Mouse (Mus musculus): ENCODE measurements around the gene Ces2c. TPM values are rescaled to one million over a fixed set of nuclear protein-coding genes. Genes with fewer than 3 reads are reported as not detected.
"Not testable (repeated sequence)": the region's sequence is repeated elsewhere in the genome, so short reads cannot be mapped to it uniquely, and the experiment has no call there.

Ces2c gene
- total RNA-seq (2021), result not detected in 2 replicates
- long read RNA-seq, transcript Ces2c-201 (12 exons, 1,970 nt), result major isoform, 6 of 8 reads
- long read RNA-seq, partial matches to known transcripts, result 2 of 8 reads
- long read RNA-seq, other reads (novel, unspliced or antisense), result 0 of 8 reads

DNA sequence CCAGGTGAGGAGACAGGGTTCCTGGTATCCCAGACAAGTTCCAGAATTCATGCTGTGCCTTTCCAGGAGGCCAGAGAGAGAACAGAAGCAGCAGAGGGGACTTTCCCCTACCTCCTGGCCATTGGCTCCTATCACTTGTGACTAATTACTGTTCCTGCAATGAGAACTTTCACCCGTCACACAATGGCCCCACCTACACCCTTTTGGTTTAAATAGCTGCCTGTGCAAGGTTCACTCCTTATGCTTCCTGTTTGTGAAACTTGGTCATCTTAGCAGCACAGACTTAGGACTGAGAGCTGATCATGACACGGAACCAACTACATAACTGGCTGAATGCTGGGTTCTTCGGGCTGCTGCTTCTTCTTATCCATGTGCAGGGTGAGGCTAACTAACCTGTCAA is at the start of gene Ces2c:
Gene Ces2c, plus strand, starts transcription at position 238 of the 400 bp plus-strand sequence.
- DNase-seq, result no peak

DNA sequence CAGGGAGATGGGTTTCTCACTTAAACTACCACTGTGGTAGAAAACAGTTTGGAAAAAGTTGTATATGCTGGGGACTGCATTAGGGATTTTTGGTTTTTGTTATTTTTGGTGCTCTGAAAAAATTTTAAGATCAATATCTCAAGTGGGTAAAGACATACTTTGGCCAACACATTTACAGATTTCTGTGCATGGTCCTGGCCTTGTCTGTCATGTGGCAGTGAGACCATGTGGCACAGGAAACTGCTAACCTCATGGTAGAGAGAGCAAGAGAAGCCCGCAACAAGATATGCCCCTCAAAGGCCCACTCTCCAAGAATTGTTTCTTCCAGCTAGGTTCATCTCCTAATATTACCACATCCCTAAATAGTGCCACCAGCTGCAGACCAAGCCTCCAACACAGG is 47.5 kb upstream of the Ces2c start:
- DNase-seq, result no peak

DNA sequence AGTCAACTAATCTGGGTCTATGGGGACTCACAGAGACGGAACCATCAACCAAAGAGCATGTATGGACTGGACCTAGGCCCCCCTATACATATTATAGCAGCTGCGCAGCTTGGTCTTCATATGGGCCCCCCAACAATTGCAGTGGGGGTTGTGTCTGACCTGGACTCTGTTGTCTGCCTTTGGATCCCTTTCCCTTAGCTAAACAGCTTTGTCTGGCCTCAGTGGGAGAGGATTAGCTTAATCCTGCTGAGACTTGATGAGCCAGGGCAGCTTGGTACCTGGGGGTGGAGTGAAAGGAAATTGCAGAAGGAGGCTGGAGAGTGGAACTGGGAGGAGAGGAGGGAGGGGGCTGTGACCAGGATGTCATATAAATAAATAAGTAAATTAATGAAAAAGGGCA is 40.7 kb upstream of the Ces2c start:
- DNase-seq, result no peak

DNA sequence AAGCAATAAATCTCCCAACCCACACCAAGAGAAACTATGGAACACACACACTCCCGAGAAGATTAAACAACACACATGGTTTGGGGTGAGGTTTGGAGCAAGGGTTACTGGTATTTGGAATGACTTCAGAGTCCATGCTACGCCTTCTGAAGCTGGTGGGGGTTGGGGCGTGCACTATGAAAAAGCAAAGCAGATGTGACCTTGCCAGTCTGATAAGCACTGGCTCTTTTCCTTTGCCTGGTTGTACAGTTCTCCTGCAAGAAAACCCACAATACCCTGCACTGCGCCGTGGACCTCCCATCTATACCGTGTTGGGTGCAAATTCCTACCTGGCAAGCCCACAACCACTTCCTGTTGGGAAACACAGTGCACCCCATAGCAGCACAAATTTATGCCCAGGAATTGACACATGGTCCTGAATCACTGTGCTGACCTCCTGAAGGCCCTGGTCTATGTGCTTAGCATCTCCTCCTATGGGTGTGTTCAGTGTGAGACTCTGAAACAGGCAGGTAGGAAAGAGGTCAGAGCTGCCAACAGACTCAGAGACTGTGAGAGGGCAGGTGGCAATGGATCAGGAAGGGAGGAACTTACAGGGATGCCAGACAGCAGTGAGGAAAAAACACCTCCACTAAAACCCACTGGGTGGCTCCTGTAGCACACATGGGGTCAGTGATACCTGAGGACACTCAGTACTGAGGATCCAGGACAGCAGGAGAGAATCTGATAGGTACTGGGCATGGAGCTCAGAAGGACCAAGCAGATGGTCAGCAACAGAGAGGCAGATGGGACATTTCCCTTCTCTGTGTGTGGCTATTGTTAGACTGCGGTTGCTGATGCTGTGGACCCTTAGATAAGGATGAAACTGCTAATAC is 38.1 kb upstream of the Ces2c start:
- DNase-seq, result peak; percentile 26

DNA sequence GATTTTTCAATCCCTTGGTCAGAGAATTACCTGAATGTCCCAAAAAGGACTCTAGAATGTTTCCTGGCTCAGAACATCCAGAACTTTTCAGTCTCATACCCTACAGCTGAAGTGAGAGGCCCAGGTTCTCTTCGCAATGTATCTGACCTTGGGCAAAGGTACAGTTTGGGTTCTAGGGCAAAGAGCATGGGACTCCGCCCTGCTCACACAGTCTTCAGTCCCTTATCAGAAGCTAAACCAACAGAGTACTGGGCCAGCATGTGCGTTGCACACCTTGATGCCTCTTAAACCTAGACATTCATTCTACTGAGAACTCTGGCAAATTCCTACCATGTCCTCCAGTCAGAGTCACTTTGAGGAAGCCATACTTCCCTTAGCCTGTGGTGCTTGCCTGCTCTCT is 37.4 kb upstream of the Ces2c start:
- DNase-seq, result no peak

DNA sequence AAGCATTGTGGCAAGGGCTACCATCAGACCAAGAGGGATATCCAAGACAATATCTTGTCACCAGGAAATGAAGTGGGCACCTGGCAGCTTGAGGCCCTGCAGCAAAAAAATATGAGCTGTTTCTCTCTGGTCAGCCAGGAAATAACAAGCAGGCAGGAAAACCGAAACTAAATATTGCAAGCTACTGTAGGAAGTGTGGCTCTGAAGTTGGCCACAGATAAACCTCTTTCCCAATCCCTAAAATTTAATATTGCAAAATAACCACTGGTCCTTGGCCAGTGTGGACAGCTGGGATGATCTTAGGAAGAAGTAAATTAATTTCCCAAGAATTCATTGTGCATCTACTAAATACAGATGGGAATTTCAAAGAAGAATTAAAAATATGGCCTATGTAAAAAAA is 20.0 kb upstream of the Ces2c start:
- DNase-seq, result no peak

DNA sequence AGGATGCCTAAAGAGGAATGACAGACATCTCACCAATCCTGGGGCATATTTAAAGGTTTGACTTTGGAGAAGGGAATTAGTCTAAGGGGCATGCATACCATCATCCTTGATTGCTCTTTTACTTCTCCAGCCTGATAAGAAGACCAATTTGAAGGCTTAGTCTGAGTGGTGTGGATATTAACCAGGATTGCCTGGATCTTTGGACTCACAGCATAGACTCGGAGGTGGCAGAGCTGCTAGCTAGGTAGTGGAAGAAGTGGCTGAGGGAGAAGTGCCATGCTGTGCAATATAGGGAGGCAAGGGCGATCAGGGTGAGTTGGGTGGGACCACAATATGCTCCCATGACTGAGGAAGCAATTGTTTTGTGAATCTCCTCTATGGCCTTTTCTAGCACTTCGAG is 18.6 kb upstream of the Ces2c start:
- DNase-seq, result no peak

DNA sequence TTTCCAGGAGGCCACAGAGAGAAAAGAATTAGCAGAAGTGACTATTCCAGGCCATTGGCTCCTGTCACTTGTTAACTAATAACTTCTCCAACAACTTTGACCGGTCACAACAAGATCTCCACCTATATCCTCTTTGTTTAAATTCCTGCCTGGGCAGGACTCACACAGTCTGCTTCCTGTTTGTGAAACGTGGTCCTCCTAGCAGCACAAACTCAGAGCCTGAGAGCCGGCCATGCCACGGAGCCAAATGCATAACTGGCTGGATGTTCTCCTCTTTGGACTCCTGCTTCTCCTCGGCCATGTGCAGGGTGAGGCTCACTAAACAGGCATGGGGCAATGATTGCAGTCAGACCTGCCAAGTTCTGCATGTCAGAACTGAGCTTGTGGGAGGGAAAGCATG is 15.4 kb upstream of the Ces2c start, which contains the start of gene Ces2b:
Gene Ces2b, plus strand, starts transcription at position 133 of the 400 bp plus-strand sequence.
- no peak for DNase-seq

DNA sequence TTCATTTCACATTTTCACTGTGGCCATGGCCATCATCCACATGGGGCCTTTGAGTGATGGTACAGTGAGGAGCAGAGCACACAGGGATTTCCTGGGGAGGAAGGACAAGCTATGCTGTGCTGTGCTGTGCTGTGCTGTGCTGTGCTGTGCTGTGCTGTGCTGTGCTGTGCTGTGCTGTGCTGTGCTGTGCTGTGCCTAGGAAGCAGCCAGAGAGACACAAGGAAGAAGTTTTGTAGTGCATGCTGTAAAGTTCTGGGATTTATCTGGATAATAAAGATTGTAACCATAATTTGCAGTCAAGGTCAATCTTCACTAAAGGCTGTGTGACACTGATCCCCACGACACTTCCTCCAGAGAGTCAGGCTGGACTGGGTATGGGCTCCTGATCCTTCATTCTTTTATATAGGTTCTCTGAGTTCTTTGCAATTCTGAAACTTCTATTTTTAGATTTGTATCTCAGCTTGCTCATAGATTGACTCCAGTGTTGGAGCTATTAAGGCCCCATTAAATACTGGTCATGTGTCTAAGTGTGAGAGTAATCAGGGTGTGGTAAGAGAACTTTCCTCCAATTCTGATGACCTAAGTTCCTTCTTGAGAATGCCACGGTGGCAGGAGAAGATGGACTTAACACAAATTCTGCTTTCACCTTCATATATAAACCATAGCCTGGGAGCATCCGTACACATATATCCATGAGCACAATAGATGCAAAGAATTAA is 5.3 kb upstream of the Ces2c start:
- no peak for DNase-seq

DNA sequence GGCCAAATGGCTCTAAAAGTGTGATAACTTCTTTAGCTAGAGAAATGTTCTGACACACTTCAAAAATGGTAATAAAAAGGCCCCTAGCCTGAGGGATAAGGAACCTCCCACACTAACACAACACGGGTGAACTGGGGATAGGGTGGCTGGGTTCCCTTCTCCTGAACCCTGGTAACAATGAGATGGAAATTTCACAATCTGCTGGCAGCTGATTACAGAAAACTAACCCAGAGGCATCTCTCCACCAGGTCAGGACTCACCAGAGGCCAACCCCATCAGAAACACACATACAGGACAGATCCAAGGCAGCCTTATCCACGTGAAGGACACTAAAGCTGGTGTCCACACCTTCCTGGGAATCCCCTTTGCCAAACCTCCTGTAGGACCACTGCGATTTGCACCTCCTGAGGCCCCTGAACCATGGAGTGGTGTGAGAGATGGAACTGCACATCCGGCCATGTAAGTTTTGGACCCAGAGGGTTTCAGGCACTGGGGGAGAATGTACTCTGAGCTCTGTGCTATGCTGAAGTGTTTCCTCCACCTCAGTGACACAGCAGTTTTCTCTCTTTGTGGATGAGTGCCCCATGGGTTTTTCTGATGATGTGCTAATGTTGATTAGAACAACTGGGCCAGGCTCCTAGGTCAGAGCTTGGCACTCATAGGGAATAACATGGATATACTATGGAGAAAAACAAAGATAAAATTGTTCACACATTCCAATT is 1.0 kb downstream of the Ces2c start:
- DNase-seq, result no peak

DNA sequence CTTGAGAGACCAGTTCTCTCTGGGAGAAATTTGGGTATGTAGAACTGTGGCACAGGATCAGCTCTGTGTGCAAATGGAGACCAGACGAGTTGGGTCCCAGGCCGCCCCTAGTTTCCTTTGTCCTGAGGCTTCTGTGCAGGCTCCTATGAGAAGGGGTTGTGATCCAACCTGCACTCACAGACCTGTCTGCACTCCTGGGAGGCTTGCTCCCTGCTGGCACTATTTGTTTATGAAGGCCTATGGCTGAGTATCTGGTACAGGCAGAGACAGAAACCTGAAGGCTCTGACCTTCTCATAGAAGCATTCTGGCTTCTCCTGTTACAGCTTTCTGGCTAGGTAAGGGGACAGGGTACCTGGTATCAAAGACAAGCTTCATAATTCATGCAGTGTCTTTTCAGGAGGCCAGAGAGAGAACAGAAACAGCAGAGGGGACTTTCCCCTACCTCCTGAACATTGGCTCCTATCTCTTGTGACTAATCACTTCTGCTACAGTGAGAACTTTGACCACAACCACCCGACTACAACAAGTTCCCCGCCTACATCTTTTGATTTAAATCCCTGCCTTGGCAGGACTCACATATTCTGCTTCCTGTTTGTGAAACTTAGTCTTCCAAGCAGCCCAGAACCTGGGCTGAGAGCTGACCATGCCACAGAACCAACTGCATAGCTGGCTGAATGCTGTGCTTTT is 20.1 kb downstream of the Ces2c start:
- DNase-seq, result not testable (repeated sequence)

DNA sequence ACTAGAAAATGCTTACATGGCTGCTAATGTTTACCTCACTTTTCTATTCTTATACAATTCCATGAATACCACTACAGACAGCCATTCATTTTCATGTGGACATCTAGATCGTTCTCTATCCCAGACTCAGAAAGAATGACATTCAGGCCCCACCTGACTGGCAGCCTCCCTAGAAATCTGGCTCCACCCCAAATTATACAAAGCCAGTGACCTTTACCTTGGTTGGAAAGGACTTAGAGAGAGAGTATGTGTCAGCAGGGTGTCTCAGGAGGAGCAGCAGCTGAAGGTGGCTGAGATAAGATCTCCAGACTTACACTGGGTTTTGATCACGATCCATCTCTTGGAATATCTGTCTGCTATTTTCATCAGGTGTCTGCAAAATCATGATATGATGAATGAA is 22.0 kb downstream of the Ces2c start:
- not testable (repeated sequence) for DNase-seq

DNA sequence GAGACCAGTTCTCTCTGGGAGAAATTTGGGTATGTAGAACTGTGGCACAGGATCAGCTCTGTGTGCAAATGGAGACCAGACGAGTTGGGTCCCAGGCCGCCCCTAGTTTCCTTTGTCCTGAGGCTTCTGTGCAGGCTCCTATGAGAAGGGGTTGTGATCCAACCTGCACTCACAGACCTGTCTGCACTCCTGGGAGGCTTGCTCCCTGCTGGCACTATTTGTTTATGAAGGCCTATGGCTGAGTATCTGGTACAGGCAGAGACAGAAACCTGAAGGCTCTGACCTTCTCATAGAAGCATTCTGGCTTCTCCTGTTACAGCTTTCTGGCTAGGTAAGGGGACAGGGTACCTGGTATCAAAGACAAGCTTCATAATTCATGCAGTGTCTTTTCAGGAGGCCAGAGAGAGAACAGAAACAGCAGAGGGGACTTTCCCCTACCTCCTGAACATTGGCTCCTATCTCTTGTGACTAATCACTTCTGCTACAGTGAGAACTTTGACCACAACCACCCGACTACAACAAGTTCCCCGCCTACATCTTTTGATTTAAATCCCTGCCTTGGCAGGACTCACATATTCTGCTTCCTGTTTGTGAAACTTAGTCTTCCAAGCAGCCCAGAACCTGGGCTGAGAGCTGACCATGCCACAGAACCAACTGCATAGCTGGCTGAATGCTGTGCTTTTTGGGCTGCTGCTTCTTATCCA is 39.5 kb downstream of the Ces2c start:
- not testable (repeated sequence) for DNase-seq

DNA sequence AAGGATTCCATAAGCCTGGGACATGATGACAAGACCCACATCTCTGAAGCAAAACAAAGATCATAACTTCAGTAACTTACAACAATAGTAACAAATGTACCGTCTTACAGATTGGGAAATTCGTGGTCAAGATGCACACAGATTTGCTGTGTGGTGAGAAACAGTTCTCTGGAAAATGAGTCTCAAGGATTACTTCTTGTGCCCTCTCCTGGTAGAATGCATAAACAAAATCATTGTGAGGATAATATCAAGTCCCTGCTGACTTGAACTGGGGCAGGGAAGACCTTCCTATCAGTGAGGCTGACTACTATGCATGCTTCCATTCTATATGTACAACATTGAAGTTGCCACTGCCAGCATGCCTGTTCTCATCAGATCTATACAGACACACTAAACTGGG is 54.9 kb downstream of the Ces2c start:
- no peak for DNase-seq

Other genes with a start within 250 kb of the Ces2c start
- gene Cdh16, start 222.7 kb upstream of the Ces2c start, total RNA-seq (2021), result not detected in 2 replicates
- 3.9 TPM in 2 replicates for gene Rrad, start 215.7 kb upstream of the Ces2c start, total RNA-seq (2021)
- 44.1 and 62.7 TPM in 2 replicates for gene Ciao2b, start 205.1 kb upstream of the Ces2c start, total RNA-seq (2021)
- gene Ces2a, start 113.1 kb upstream of the Ces2c start, total RNA-seq (2021), result 2.0 TPM in 1 of 2 replicates, not detected in the other
- 0.39 and 0.48 TPM in 2 replicates for gene Ces2b, start 15.5 kb upstream of the Ces2c start, total RNA-seq (2021)
- 2.7 and 3.0 TPM in 2 replicates for gene Ces2e, start 79.2 kb downstream of the Ces2c start, total RNA-seq (2021)
- not detected in 2 replicates for gene Ces2f, start 100.3 kb downstream of the Ces2c start, total RNA-seq (2021)
- gene Ces2g, start 114.7 kb downstream of the Ces2c start, total RNA-seq (2021), result 1.3 and 2.0 TPM in 2 replicates
- gene Ces2h, start 153.8 kb downstream of the Ces2c start, total RNA-seq (2021), result not detected in 2 replicates
- gene Ces3a, start 201.5 kb downstream of the Ces2c start, total RNA-seq (2021), result 16.0 TPM in 1 of 2 replicates, not detected in the other
- gene Ces3b, start 236.7 kb downstream of the Ces2c start, total RNA-seq (2021), result 1.0 TPM in 1 of 2 replicates, not detected in the other

All from adrenal gland, postnatal 25 days (tissue).